Mouse (Mus musculus) midbrain, embryonic 16.5 days (tissue): ENCODE data around the gene Col24a1. TPM values are rescaled to one million over a fixed set of nuclear protein-coding genes. Genes with fewer than 3 reads are reported as not detected.

ENCODE experiments used
- ATAC-seq: fragments of 200-750 bp; cut with Nextera tagmentation; 2 replicates; pipeline ENCODE4 v1.8.0; 2017; ENCODE audit warnings: moderate TSS enrichment
- H3K27ac ChIP-seq: fragments of 300-500 bp; sonication (generic); 2 replicates; pipeline ENCODE4 v1.5.1; 2014; ENCODE audit warnings: mild to moderate bottlenecking, low read length, mixed read lengths
- H3K27me3 ChIP-seq: fragments of 300-500 bp; sonication (generic); 2 replicates; pipeline ENCODE4 v1.6.1; 2014; ENCODE audit warnings: low read depth, low read length, mixed read lengths; ENCODE audit not compliant: control insufficient read depth, insufficient read depth
- H3K36me3 ChIP-seq: fragments of 300-500 bp; sonication (generic); 2 replicates; pipeline ENCODE4 v1.6.1; 2014; ENCODE audit warnings: mild to moderate bottlenecking, low read length, moderate library complexity, mixed read lengths; ENCODE audit not compliant: control insufficient read depth, insufficient read depth
- H3K4me1 ChIP-seq: fragments of 300-500 bp; sonication (generic); 2 replicates; pipeline ENCODE4 v1.6.1; 2014; ENCODE audit warnings: mild to moderate bottlenecking, low read length, mixed read lengths; ENCODE audit not compliant: control insufficient read depth, insufficient read depth
- H3K4me2 ChIP-seq: fragments of 300-500 bp; sonication (generic); 2 replicates; pipeline ENCODE4 v1.6.1; 2014; ENCODE audit warnings: mild to moderate bottlenecking, low read length, mixed read lengths
- H3K4me3 ChIP-seq: fragments of 300-500 bp; sonication (generic); 2 replicates; pipeline ENCODE4 v1.5.1; 2014; ENCODE audit warnings: low read depth, mild to moderate bottlenecking, low read length, moderate library complexity, mixed read lengths
- H3K9ac ChIP-seq: fragments of 300-500 bp; sonication (generic); 2 replicates; pipeline ENCODE4 v1.6.1; 2014; ENCODE audit warnings: low read depth, low read length, mixed read lengths
- H3K9me3 ChIP-seq: fragments of 300-500 bp; sonication (generic); replicated peaks from 2 replicates; pipeline ENCODE4 v1.6.1; 2014; ENCODE audit warnings: mild to moderate bottlenecking, low read length, mixed read lengths; ENCODE audit not compliant: control insufficient read depth, poor library complexity, severe bottlenecking
- WGBS: fragments of 180-500 bp; shearing (Covaris S2); extraction: QIAGEN DNeasy Blood & Tissue Kit; methylation state at CpG from one replicate; pipeline ENCODE4 v1.1.7; 2014; 5-methylcytosine and 5-hydroxymethylcytosine counted together
- polyA plus RNA-seq: library from polyadenylated mRNA; unstranded; fragments of >200 nt; fragmentation: Nextera tagmentation; extraction: Ambion mirVana; gene quantifications from 2 replicates; pipeline ENCODE4 v1.2.1, GENCODE M21; 2015

Col24a1 gene
- polyA plus RNA-seq, 1 experiment from 2014 or later = 1.6 TPM

GRCm38 (mm10) chr3:145463731-145464130 lies 171.5 kb downstream of the Col24a1 start:
- Histone ChIP-seq H3K4me2 (no peak overlapping the region), H3K27ac (no peak overlapping the region), H3K9ac (no peak overlapping the region), H3K4me3 (no peak overlapping the region), H3K27me3 (no peaks in the 10 kb centered on the region), H3K36me3 (no peaks in the 10 kb centered on the region), H3K4me1 (no peaks in the 10 kb centered on the region), H3K9me3 (no peaks in the 10 kb centered on the region)
- WGBS = 49% methylated on average over 2 of the region's 2 CpGs
- no peak for ATAC-seq

- H3K36me3 ChIP-seq = no peaks in the 10 kb centered on the region
Measured at GRCm38 (mm10) chr3:145471094-145471493, 178.8 kb downstream of the Col24a1 start.

GRCm38 (mm10) chr3:145474163-145474562 lies 181.9 kb downstream of the Col24a1 start:
- no peak overlapping the region for H3K4me2 ChIP-seq
- no peaks in the 10 kb centered on the region for H3K9me3 ChIP-seq
- H3K27ac ChIP-seq = no peak overlapping the region
- H3K36me3 ChIP-seq = no peaks in the 10 kb centered on the region
- no peaks in the 10 kb centered on the region for H3K27me3 ChIP-seq
- no peaks in the 10 kb centered on the region for H3K4me1 ChIP-seq
- ATAC-seq = no peak
- no peak overlapping the region for H3K9ac ChIP-seq
- no peak overlapping the region for H3K4me3 ChIP-seq
- 37% methylated on average over 7 of the region's 7 CpGs for WGBS

More at GRCm38 (mm10) chr3:145471094-145471493, 178.8 kb downstream of the Col24a1 start:
- Histone ChIP-seq H3K27me3 (no peaks in the 10 kb centered on the region), H3K9ac (no peak overlapping the region), H3K4me2 (no peak overlapping the region), H3K4me1 (no peaks in the 10 kb centered on the region), H3K27ac (no peak overlapping the region), H3K9me3 (no peaks in the 10 kb centered on the region), H3K4me3 (no peak overlapping the region)
- no peak for ATAC-seq
- WGBS = 89% methylated on average over 4 of the region's 4 CpGs

- WGBS = 85% methylated on average over 3 of the region's 3 CpGs
- H3K36me3 ChIP-seq = no peaks in the 10 kb centered on the region
- H3K9me3 ChIP-seq = no peaks in the 10 kb centered on the region
- H3K27me3 ChIP-seq = no peaks in the 10 kb centered on the region
- H3K9ac ChIP-seq = no peak overlapping the region
- no peaks in the 10 kb centered on the region for H3K4me1 ChIP-seq
- H3K4me3 ChIP-seq = no peak overlapping the region
- no peak overlapping the region for H3K4me2 ChIP-seq
- no peak for ATAC-seq
- H3K27ac ChIP-seq = no peak overlapping the region
Measured at GRCm38 (mm10) chr3:145476634-145477033, 184.4 kb downstream of the Col24a1 start.

- Histone ChIP-seq H3K27ac (no peak overlapping the region), H3K4me3 (no peak overlapping the region), H3K4me1 (no peaks in the 10 kb centered on the region), H3K9me3 (no peaks in the 10 kb centered on the region), H3K36me3 (no peaks in the 10 kb centered on the region), H3K9ac (no peak overlapping the region), H3K27me3 (no peaks in the 10 kb centered on the region), H3K4me2 (no peak overlapping the region)
- WGBS = 87% methylated on average over 11 of the region's 11 CpGs
- ATAC-seq = no peak
Measured at GRCm38 (mm10) chr3:145477074-145477473, 184.8 kb downstream of the Col24a1 start.

GRCm38 (mm10) chr3:145478446-145478845 lies 186.2 kb downstream of the Col24a1 start:
- Histone ChIP-seq H3K27ac (no peak overlapping the region), H3K4me1 (no peaks in the 10 kb centered on the region), H3K4me2 (no peak overlapping the region), H3K27me3 (no peaks in the 10 kb centered on the region), H3K9ac (no peak overlapping the region), H3K9me3 (no peaks in the 10 kb centered on the region), H3K36me3 (no peaks in the 10 kb centered on the region), H3K4me3 (no peak overlapping the region)
- 66% methylated on average over 5 of the region's 5 CpGs for whole genome bisulfite sequencing
- no peak for ATAC-seq

GRCm38 (mm10) chr3:145490279-145490678 lies 198.0 kb downstream of the Col24a1 start:
- no peak overlapping the region for H3K4me3 ChIP-seq
- H3K4me1 ChIP-seq = no peaks in the 10 kb centered on the region
- no peaks in the 10 kb centered on the region for H3K36me3 ChIP-seq
- no peak overlapping the region for H3K9ac ChIP-seq
- no peaks in the 10 kb centered on the region for H3K9me3 ChIP-seq
- no peaks in the 10 kb centered on the region for H3K27me3 ChIP-seq
- WGBS = 93% methylated on average over 1 of the region's 1 CpGs
- no peak overlapping the region for H3K4me2 ChIP-seq
- H3K27ac ChIP-seq = no peak overlapping the region
- ATAC-seq = no peak

- H3K4me2 ChIP-seq = no peak overlapping the region
- ATAC-seq = no peak
- WGBS = 72% methylated on average over 3 of the region's 3 CpGs
- no peaks in the 10 kb centered on the region for H3K9me3 ChIP-seq
- H3K4me3 ChIP-seq = no peak overlapping the region
- no peaks in the 10 kb centered on the region for H3K4me1 ChIP-seq
- no peak overlapping the region for H3K27ac ChIP-seq
- no peaks in the 10 kb centered on the region for H3K27me3 ChIP-seq
- no peaks in the 10 kb centered on the region for H3K36me3 ChIP-seq
- H3K9ac ChIP-seq = no peak overlapping the region
Measured at GRCm38 (mm10) chr3:145491326-145491725, 199.1 kb downstream of the Col24a1 start.

- Histone ChIP-seq H3K36me3 (no peaks in the 10 kb centered on the region), H3K9ac (no peak overlapping the region), H3K27ac (no peak overlapping the region), H3K4me3 (no peak overlapping the region), H3K9me3 (no peaks in the 10 kb centered on the region; the same call in 1 of the 2 replicates), H3K4me2 (no peak overlapping the region), H3K4me1 (no peaks in the 10 kb centered on the region), H3K27me3 (no peaks in the 10 kb centered on the region)
- 74% methylated on average over 3 of the region's 3 CpGs for WGBS
- no peak for ATAC-seq
Measured at GRCm38 (mm10) chr3:145498127-145498526, 205.9 kb downstream of the Col24a1 start.
